Mouse (Mus musculus) stomach, embryonic 15.5 days (tissue): Measurements from ENCODE around the gene 2210016L21Rik. TPM values are rescaled to one million over a fixed set of nuclear protein-coding genes. Genes with fewer than 3 reads are reported as not detected.
A peak's percentile ranks its signal among the peaks of the same experiment; 100 is the strongest.
"Not testable (repeated sequence)": the region's sequence is repeated elsewhere in the genome, so short reads cannot be mapped to it uniquely, and the experiment has no call there.

Experiments used
- ATAC-seq: fragments of 200-750 bp; cut with Nextera tagmentation; 2 replicates; pipeline ENCODE4 v1.8.0; 2017; ENCODE audit warnings: low read depth, moderate number of reproducible peaks, moderate TSS enrichment; ENCODE audit not compliant: insufficient read depth, low FRiP score
- H3K27ac ChIP-seq: fragments of 300-500 bp; sonication (generic); 2 replicates; pipeline ENCODE4 v1.5.1; 2015; ENCODE audit warnings: mild to moderate bottlenecking, inconsistent platforms
- H3K27me3 ChIP-seq: fragments of 300-500 bp; sonication (generic); replicated peaks from 2 replicates; pipeline ENCODE4 v1.6.1; 2015; ENCODE audit warnings: inconsistent platforms
- H3K36me3 ChIP-seq: fragments of 300-500 bp; sonication (generic); 2 replicates; pipeline ENCODE4 v1.6.1; 2015; ENCODE audit warnings: inconsistent platforms
- H3K4me1 ChIP-seq: fragments of 300-500 bp; sonication (generic); 2 replicates; pipeline ENCODE4 v1.6.1; 2015; ENCODE audit warnings: inconsistent platforms
- H3K4me2 ChIP-seq: fragments of 300-500 bp; sonication (generic); 2 replicates; pipeline ENCODE4 v1.6.1; 2015; ENCODE audit warnings: mild to moderate bottlenecking, inconsistent platforms
- H3K4me3 ChIP-seq: fragments of 300-500 bp; sonication (generic); replicated peaks from 2 replicates; pipeline ENCODE4 v1.5.1; 2015; ENCODE audit warnings: inconsistent platforms
- H3K9ac ChIP-seq: fragments of 300-500 bp; sonication (generic); 2 replicates; pipeline ENCODE4 v1.6.1; 2015; ENCODE audit warnings: inconsistent platforms
- H3K9me3 ChIP-seq: fragments of 300-500 bp; sonication (generic); 2 replicates; pipeline ENCODE4 v1.6.1; 2016; ENCODE audit warnings: inconsistent platforms
- WGBS: fragments of 180-500 bp; shearing (Covaris S2); methylation state at CpG from one replicate; pipeline ENCODE4 v1.1.7; 2015; 5-methylcytosine and 5-hydroxymethylcytosine counted together
- polyA plus RNA-seq: library from polyadenylated mRNA; unstranded; fragments of >200 nt; fragmentation: Nextera tagmentation; extraction: Ambion mirVana; gene quantifications from 2 replicates; pipeline ENCODE4 v1.2.1, GENCODE M21; 2015

The 2210016L21Rik gene
- polyA plus RNA-seq, 1 experiment from 2014 or later = 57.4 TPM

DNA sequence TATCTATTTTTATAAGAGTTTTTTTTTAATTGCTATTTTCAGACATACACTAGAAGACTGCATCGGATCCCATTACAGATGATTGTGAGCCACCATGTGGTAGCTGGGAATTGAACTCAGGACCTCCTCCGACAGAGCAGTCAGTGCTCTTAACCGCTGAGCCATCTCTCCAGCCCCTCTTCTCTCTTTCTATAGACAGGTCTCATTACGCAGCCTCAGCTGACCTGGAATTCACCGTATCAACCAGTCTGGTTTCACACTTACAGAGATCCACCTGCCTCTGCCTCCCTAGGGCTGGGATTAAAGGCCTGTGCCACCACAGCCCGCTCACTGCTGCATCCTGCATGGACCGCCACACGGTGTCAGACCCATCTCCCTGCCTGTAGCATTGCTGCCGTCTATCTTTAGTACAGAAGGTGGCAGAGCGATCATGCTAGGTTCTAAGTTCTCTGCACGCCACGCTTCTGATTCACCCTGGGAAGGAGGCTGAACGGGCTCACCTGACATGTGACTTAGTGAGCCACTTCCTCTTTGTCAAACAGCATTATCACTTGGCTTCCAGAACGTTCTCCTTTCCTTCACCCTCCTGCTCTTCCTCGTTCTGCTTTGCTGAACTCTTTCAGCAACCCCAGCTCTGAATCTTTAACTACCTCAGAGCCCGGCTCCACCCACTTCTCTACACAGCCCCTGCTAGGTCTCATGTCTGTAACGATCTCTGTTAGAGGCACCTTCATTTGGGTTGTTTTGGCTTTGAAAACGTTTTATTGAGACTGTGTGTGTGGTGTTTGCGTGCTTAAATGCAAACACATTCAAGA is 20.2 kb upstream of the 2210016L21Rik start:
- H3K27me3 ChIP-seq = no peaks in the 10 kb centered on the region
- 67% methylated on average over 19 of the region's 19 CpGs for WGBS
- H3K4me2 ChIP-seq = 0 out of 2 replicates have a peak overlapping the region, but pooled peaks have one; percentile 8
- H3K27ac ChIP-seq = no peak overlapping the region
- no peak overlapping the region for H3K4me3 ChIP-seq
- H3K36me3 ChIP-seq = no peaks in the 10 kb centered on the region
- H3K9ac ChIP-seq = no peak overlapping the region
- no peaks in the 10 kb centered on the region for H3K9me3 ChIP-seq
- 0 out of 2 replicates have a peak, but pooled peaks cover 6% of the 10 kb centered on the region for H3K4me1 ChIP-seq
- peak; percentile 29 for ATAC-seq

DNA sequence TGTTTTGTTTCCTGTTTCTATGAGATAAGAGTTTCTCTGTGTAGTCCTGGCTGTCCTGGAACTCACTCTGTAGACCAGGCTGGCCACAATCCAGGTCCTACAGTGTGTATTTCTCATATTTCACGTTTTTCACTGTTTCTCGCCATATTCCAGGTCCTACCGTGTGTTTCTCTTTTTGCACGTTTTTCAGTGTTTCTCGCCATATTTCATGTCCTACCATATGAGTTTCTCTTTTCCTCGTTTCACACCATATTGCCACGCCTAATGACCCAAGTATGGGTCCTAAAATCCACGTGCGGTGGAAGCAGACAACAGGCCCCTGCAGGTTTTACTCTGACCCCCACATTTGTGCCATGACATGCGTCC is 19.6 kb upstream of the 2210016L21Rik start:
- Histone ChIP-seq H3K27ac (no peak overlapping the region), H3K27me3 (no peaks in the 10 kb centered on the region), H3K4me3 (no peak overlapping the region), H3K36me3 (no peaks in the 10 kb centered on the region), H3K9me3 (no peaks in the 10 kb centered on the region), H3K4me2 (0 out of 2 replicates have a peak overlapping the region, but pooled peaks have one; percentile 8), H3K9ac (no peak overlapping the region), H3K4me1 (0 out of 2 replicates have a peak, but pooled peaks cover 6% of the 10 kb centered on the region)
- peak; percentile 56; the same call in 1 of the 2 replicates for ATAC-seq
- 56% methylated on average over 10 of the region's 10 CpGs for WGBS

DNA sequence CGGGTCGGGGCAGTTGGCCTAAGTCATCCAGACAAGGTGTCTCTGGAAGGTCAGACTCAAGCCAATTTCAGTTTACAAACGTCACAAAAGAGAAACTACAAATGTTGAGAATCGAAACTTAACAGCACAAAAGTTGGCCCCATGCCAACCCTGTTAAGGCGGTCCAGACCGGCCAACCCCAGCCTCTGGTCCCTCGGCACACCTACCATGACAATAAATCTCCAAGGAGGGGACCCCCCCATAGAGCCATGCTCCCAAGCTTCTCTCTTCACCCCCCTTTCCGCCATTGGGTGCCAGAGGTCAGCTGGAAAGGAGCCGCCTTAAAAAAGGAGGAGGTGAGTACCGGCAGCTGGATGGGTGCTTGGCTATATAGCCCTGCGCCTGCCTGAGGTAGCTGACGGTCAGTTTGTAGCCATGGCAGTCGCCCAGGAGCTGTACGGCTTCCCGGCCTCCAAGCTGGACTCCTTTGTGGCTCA is 18.9 kb upstream of the 2210016L21Rik start, which contains the start of gene Oasl1:
Gene Oasl1, plus strand, starts transcription at position 243 of the 476 bp plus-strand sequence.
- Histone ChIP-seq H3K9ac (no peak within 1 kb of the TSS), H3K36me3 (no peaks in the 10 kb centered on the region), H3K9me3 (no peaks in the 10 kb centered on the region), H3K27me3 (no peaks in the 10 kb centered on the region), H3K4me2 (peak within 1 kb of the TSS; percentile 56), H3K27ac (no peak within 1 kb of the TSS), H3K4me3 (peak within 1 kb of the TSS; percentile 37), H3K4me1 (0 out of 2 replicates have a peak, but pooled peaks cover 6% of the 10 kb centered on the region)
- ATAC-seq = peak; percentile 67
- WGBS = 16% methylated on average over 15 of the region's 15 CpGs

DNA sequence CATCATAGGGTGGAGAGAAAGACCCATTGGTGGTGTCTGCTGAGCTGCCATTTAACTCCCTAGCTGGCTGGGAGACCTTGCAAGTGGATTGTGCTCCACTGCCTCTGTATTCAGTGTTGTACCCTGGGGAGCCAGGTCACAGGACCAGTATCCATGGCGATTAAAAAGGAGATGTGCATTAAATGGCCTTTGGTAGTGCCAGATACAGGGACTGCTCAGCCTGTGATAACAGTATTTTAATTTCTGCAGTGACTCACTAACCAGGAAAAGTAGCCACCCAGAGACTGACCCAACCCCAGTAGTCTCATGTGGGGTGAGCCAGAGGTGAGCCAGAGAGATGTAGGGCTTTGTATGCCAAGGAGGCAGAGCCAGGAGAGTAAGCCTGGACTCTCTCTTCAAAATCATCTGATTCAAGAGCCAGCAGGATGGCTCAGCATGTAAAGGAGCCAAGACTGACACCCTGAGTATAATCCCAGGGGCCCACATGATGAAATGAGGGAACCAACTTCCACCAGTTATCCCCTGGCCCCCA is 15.7 kb upstream of the 2210016L21Rik start:
- Histone ChIP-seq H3K36me3 (no peaks in the 10 kb centered on the region), H3K27me3 (no peaks in the 10 kb centered on the region), H3K9ac (no peak overlapping the region), H3K4me1 (0 out of 2 replicates have a peak, but pooled peaks cover 6% of the 10 kb centered on the region), H3K4me2 (no peak overlapping the region), H3K9me3 (no peaks in the 10 kb centered on the region), H3K4me3 (no peak overlapping the region), H3K27ac (no peak overlapping the region)
- ATAC-seq = no peak
- WGBS = 67% methylated on average over 1 of the region's 1 CpGs

DNA sequence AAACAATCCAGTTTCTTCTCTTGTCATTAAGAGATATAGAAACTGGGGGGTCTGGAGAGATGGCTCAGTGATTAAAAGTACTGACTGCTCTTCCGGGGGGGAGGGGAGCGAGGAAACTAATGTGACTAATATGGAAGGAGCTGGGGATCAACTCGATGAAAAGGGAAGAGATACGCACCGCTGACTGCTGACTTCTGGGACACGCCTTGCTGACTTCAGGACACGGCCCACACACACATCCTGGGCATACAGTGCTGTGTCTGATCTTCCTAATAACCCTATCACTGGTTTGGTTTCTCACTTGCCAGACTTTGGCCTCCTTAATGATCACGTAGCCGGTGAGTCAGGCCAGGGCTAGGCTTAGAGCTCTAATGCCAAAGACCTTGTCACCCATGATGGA is 15.2 kb upstream of the 2210016L21Rik start:
- Histone ChIP-seq H3K4me1 (0 out of 2 replicates have a peak, but pooled peaks cover 6% of the 10 kb centered on the region), H3K9ac (no peak overlapping the region), H3K4me3 (no peak overlapping the region), H3K27me3 (no peaks in the 10 kb centered on the region), H3K36me3 (no peaks in the 10 kb centered on the region), H3K27ac (no peak overlapping the region), H3K9me3 (no peaks in the 10 kb centered on the region), H3K4me2 (no peak overlapping the region)
- no peak for ATAC-seq
- WGBS = 81% methylated on average over 9 of the region's 9 CpGs

DNA sequence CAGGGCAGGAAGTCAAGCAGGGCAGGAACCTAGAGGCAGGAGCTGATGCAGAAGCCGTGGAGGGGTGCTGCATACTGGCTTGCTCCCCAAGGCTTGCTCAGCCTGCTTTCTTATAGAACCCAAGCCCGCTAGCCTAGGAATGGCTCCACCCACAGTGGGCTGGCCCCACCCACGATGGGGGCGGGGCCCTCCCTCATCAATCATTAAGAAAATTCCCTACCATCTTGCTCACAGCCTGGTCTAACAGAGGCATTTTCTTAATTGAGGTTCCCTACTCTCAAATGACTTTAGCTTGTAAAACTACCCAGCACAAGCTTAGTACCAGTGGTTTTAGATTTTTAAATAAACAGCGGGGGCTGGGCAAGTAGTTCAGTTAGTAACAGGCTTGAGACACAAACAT is 10.3 kb upstream of the 2210016L21Rik start:
- no peak overlapping the region for H3K27ac ChIP-seq
- no peaks in the 10 kb centered on the region for H3K9me3 ChIP-seq
- 56% methylated on average over 5 of the region's 5 CpGs for WGBS
- no peaks in the 10 kb centered on the region for H3K4me1 ChIP-seq
- no peaks in the 10 kb centered on the region for H3K27me3 ChIP-seq
- ATAC-seq = no peak
- no peak overlapping the region for H3K9ac ChIP-seq
- H3K36me3 ChIP-seq = no peaks in the 10 kb centered on the region
- H3K4me2 ChIP-seq = no peak overlapping the region
- no peak overlapping the region for H3K4me3 ChIP-seq

DNA sequence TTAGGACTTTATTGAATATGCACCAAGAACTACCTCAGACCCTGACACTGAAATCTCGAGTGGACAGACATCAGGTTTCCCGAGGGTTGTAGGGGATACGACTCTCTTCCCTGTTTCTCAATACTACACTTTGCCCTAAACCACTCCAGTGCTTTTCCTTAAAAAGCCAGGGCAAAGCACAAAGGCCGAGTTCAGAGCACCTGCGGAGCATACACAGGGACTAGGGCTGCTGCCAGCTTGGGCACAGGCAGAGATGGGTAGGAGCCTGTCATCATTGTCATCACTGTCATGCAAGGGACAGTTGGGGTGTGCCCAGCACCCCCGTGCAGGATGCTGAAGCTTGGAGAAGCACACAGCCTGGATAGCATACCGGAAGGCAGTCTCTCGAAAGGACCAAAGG is 8.8 kb upstream of the 2210016L21Rik start:
- H3K36me3 ChIP-seq = no peaks in the 10 kb centered on the region
- ATAC-seq = no peak
- H3K27ac ChIP-seq = no peak overlapping the region
- 83% methylated on average over 8 of the region's 8 CpGs for WGBS
- no peaks in the 10 kb centered on the region for H3K9me3 ChIP-seq
- no peak overlapping the region for H3K9ac ChIP-seq
- H3K4me1 ChIP-seq = no peaks in the 10 kb centered on the region
- no peaks in the 10 kb centered on the region for H3K27me3 ChIP-seq
- H3K4me3 ChIP-seq = no peak overlapping the region
- no peak overlapping the region for H3K4me2 ChIP-seq

DNA sequence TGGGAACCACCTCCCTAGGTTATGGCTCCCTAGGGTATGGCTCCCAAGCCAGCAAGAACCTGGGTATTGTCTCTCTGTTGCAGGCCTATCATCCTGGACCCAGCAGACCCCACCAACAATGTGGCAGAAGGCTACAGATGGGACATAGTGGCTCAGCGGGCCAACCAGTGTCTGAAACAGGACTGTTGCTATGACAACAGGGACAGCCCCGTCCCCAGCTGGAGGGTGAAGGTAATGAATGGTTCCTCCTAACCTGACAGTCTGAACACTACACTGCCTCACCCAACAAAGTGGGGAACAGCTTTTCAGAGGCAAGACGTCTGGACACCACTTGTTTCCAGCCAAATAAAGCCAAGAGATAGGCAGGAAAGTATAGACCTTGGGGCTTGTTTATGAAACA is 6.1 kb upstream of the 2210016L21Rik start:
- H3K9ac ChIP-seq = no peak overlapping the region
- no peaks in the 10 kb centered on the region for H3K9me3 ChIP-seq
- no peaks in the 10 kb centered on the region for H3K27me3 ChIP-seq
- H3K4me3 ChIP-seq = no peak overlapping the region
- WGBS = 30% methylated on average over 3 of the region's 3 CpGs
- H3K4me1 ChIP-seq = no peaks in the 10 kb centered on the region
- ATAC-seq = no peak
- no peak overlapping the region for H3K4me2 ChIP-seq
- H3K36me3 ChIP-seq = no peaks in the 10 kb centered on the region
- H3K27ac ChIP-seq = no peak overlapping the region

DNA sequence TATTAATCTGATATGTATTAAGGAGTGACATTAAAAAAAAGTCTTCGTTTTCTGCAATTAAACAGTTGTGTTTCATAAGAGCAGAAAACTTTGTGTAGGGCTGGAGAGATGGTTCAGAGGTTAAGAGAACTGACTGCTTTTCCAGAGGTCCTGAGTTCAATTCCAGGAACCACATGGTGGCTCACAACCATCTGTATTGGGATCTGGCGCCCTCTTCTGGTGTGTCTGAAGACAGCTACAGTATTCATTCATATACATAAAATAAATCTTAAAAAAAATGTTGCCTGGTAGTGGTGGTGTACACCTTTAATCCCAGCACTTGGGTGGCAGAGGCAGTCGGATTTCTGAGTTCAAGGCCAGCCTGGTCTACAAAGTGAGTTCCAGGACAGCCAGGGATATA is 820 bp upstream of the 2210016L21Rik start:
- not testable (repeated sequence) for H3K4me3 ChIP-seq, H3K4me2 ChIP-seq, H3K4me1 ChIP-seq, H3K36me3 ChIP-seq, H3K27me3 ChIP-seq, H3K27ac ChIP-seq, H3K9me3 ChIP-seq, ATAC-seq, H3K9ac ChIP-seq
- 58% methylated on average over 3 of the region's 3 CpGs for WGBS

DNA sequence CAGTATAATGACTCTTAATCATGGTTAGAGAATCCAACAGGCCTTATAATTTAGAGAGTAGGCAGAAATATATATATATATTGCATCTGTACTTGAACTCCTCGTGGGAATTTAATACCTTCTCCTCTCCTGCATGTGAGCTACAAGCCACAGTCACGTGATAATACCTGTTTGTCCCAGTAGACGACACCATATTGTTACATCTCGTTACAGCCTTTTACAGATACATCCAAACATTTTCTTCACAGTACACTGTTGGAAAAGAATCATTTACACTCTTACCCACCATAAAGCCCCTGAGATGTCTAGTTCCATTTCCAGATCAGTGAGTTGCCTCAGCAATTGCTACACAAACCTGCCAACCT is 790 bp downstream of the 2210016L21Rik start:
- Histone ChIP-seq H3K4me2 (peak overlapping the region; percentile 73), H3K4me1 (no peaks in the 10 kb centered on the region), H3K4me3 (peak overlapping the region; percentile 98), H3K9me3 (no peaks in the 10 kb centered on the region), H3K9ac (peak overlapping the region; percentile 94; the same call in 1 of the 2 replicates), H3K36me3 (peaks cover 21% of the 10 kb centered on the region), H3K27ac (peak overlapping the region; percentile 89; the same call in 1 of the 2 replicates), H3K27me3 (no peaks in the 10 kb centered on the region)
- WGBS = 37% methylated on average over 4 of the region's 4 CpGs
- ATAC-seq = no peak

DNA sequence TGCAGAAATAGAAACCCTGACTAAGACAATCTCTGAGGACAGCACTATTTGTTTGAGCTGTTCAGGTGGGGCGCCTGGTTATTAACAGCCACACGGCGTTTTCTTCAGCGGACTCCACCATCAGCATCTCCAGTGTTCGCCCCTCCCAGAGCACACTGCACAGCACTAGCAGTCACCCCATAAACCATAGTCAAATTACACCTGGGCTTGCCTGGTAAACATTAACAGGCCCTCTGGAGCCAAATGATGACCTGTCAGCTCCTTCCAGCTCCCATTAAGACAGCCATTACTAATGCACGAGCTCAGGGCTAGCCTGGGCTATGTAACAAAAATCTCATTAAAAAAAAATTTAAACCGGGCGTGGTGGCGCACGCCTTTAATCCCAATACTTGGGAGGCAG is 3.1 kb downstream of the 2210016L21Rik start:
- no peaks in the 10 kb centered on the region for H3K9me3 ChIP-seq
- no peak for ATAC-seq
- H3K4me2 ChIP-seq = no peak overlapping the region
- H3K36me3 ChIP-seq = peaks cover 31% of the 10 kb centered on the region
- no peaks in the 10 kb centered on the region for H3K27me3 ChIP-seq
- H3K4me1 ChIP-seq = peaks cover 11% of the 10 kb centered on the region
- H3K4me3 ChIP-seq = no peak overlapping the region
- WGBS = 94% methylated on average over 10 of the region's 10 CpGs
- no peak overlapping the region for H3K9ac ChIP-seq
- no peak overlapping the region for H3K27ac ChIP-seq

DNA sequence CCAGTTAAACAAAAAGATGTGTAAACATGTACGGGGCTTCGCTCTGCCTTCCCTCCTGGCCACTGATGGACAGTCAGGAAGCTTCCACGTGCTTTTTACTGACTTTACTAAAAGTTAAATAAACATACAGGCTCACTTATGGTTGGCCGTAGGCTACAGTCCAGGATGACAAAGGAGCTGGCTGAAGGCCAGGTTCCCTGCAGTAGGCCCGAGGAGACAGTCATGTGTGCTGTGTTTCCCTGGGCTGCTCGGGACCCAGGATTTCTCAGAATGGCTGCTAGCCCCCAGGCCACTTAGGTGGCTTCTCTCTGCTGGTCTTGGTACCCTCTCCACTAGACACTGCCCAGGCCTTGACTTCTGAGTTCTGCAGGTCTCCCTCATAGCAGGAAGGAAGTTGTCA is 6.9 kb downstream of the 2210016L21Rik start:
- H3K36me3 ChIP-seq = peaks cover 31% of the 10 kb centered on the region

More for the DNA sequence above, 6.9 kb downstream of the 2210016L21Rik start:
- Histone ChIP-seq H3K27ac (no peak overlapping the region), H3K9me3 (no peaks in the 10 kb centered on the region), H3K4me1 (peaks cover 13% of the 10 kb centered on the region), H3K9ac (no peak overlapping the region), H3K4me3 (no peak overlapping the region), H3K4me2 (no peak overlapping the region), H3K27me3 (no peaks in the 10 kb centered on the region)
- WGBS = 25% methylated on average over 6 of the region's 6 CpGs
- ATAC-seq = 0 out of 2 replicates have a peak, but pooled peaks have one; percentile 51
